Mouse (Mus musculus): ENCODE data around the gene Wdr63. TPM values are rescaled to one million over a fixed set of nuclear protein-coding genes. Genes with fewer than 3 reads are reported as not detected.
"Not testable (repeated sequence)": the region's sequence is repeated elsewhere in the genome, so short reads cannot be mapped to it uniquely, and the experiment has no call there.

Wdr63 gene
- polyA plus RNA-seq, 1 experiment from 2014 or later, result 0.74 TPM

DNA sequence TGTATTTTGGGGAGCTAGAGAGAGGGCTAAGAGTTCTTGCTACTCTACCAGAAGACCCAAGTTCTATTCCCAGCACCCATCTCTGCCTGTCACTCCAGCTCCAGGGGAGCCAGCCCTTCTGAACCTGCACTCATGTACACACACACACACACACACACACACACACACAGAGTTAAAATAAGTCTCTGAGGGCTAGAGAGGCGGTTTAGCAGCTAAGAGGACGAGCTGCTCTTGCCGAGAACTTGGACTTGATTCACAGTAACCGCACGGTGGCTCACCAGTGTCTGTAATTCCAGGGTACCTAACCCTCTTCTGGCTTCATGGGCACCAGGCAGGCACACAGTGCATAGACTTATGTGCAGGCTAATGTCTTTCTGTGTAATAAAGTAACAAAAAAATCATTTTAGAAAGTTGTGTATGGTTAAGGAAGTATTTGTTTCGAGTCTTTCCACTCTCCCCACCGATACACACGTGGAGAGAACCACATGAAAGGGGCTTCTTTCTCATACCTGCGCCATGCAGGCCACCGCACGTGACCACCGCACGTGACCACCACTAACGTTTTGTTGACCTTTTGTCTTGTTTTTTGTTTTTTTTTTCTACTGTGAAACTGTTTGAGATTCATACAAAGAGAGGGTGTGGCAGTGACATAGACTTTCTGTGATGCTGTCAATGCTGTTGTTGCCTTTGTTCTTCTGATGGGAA, 103.4 kb downstream of the Wdr63 start:
- Histone ChIP-seq H3K27me3 (ENCODE audit: control insufficient read depth, insufficient read depth, low read length) (no peaks in the 10 kb centered on the region), H3K4me1 (ENCODE audit: control insufficient read depth, insufficient read depth, low read length) (no peaks in the 10 kb centered on the region), H3K27ac (ENCODE audit: low read length) (no peak overlapping the region), H3K9me3 (replicated peaks; ENCODE audit: control insufficient read depth, low read length) (no peaks in the 10 kb centered on the region), H3K4me3 (ENCODE audit: low read length) (no peak overlapping the region), H3K36me3 (ENCODE audit: control insufficient read depth, insufficient read depth) (peaks cover 34% of the 10 kb centered on the region), H3K9ac (ENCODE audit: low read length) (no peak overlapping the region), H3K4me2 (ENCODE audit: low read depth, low read length) (no peak overlapping the region)
- 86% methylated on average over 14 of the region's 14 CpGs for WGBS
- ATAC-seq (replicated peaks; ENCODE audit: extremely low read depth, insufficient read depth, low FRiP score), result no peak

DNA sequence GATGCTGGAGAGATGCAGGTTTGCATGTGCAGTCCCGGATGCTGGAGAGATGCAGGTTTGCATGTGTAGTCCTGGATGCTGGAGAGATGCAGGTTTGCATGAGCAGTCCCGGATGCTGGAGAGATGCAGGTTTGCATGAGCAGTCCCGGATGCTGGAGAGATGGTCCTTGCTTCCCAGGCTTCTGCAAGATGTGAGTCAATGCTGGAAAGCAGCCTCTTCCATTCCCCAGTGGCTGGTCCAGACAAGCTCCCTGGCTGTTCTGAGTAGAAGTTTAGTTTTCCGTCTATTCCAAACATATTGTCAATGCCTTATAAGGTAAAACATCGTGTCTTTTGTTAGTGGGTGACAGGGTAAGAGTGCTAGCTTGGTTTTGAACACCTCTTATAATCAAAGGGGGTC, 111.4 kb downstream of the Wdr63 start:
- not testable (repeated sequence) for H3K27me3 ChIP-seq (ENCODE audit: control insufficient read depth, insufficient read depth, low read length); H3K4me3 ChIP-seq (ENCODE audit: low read length); H3K9ac ChIP-seq (ENCODE audit: low read length); H3K4me2 ChIP-seq (ENCODE audit: low read depth, low read length); ATAC-seq (replicated peaks; ENCODE audit: extremely low read depth, insufficient read depth, low FRiP score); H3K27ac ChIP-seq (ENCODE audit: low read length); H3K9me3 ChIP-seq (replicated peaks; ENCODE audit: control insufficient read depth, low read length)
- 74% methylated on average over 5 of the region's 5 CpGs for WGBS
- peaks cover 21% of the 10 kb centered on the region for H3K36me3 ChIP-seq (ENCODE audit: control insufficient read depth, insufficient read depth)
- peaks cover 25% of the 10 kb centered on the region for H3K4me1 ChIP-seq (ENCODE audit: control insufficient read depth, insufficient read depth, low read length)

DNA sequence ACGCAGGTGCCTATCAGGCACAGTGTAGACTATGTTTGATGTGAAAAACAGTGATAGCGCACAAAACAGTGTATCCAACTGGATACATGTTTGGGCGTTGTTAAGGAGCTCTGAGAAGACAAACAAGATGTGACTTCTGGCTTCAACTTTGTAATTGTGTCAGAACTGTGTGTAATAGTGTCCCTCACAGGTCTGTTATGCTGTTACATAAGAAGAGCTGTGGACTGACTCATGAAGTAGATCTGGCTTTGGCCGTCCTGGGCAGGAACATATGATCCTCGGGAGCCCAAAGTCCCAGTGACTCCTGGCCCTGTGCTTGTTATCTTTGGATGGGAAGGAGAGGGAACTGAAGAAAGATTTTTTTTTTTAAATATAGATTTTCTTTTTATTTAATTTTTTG, 112.4 kb downstream of the Wdr63 start:
- Histone ChIP-seq H3K9me3 (replicated peaks; ENCODE audit: control insufficient read depth, low read length) (no peaks in the 10 kb centered on the region), H3K9ac (ENCODE audit: low read length) (no peak overlapping the region), H3K36me3 (ENCODE audit: control insufficient read depth, insufficient read depth) (peaks cover 14% of the 10 kb centered on the region), H3K27ac (ENCODE audit: low read length) (no peak overlapping the region), H3K4me1 (ENCODE audit: control insufficient read depth, insufficient read depth, low read length) (peaks cover 25% of the 10 kb centered on the region), H3K4me3 (ENCODE audit: low read length) (no peak overlapping the region), H3K27me3 (ENCODE audit: control insufficient read depth, insufficient read depth, low read length) (no peaks in the 10 kb centered on the region), H3K4me2 (ENCODE audit: low read depth, low read length) (no peak overlapping the region)
- no peak for ATAC-seq (replicated peaks; ENCODE audit: extremely low read depth, insufficient read depth, low FRiP score)
- 65% methylated on average over 5 of the region's 5 CpGs for WGBS

DNA sequence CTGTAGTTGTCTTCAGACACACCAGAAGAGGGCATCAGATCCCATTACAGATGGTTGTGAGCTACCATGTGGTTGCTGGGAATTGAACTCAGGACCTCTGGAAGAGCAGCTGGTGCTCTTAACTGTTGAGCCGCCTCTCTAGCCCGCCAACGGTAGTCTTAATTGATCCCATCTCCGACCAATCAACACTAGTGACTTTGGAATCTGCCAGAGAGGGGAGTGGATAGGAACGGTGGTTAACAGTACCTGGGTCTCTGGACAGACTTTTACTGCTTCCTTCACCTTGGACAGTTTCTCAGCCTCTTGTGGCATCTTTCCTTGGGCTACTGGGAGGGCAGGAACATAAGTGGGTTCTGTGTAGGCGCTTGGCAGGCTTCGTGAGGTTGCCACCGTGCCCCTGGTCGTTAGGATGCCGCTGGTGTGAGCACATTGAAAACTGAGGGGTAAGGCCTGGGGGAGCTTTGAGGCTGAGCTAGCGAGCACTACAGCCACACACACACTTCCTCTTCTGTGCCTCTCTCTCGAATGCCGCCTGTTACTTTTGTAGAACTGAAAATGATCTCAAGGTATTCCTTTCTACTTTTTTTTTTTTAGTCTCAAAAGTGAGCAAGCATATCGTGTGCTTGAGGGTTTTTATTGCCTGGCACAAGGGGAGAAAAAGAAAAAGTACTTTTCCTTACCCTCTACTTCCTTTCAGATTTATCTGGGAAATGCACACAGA, 114.3 kb downstream of the Wdr63 start:
- no peak for ATAC-seq (replicated peaks; ENCODE audit: extremely low read depth, insufficient read depth, low FRiP score)
- Histone ChIP-seq H3K9me3 (replicated peaks; ENCODE audit: control insufficient read depth, low read length) (no peaks in the 10 kb centered on the region), H3K9ac (ENCODE audit: low read length) (no peak overlapping the region), H3K4me2 (ENCODE audit: low read depth, low read length) (peak overlapping the region; percentile 64), H3K4me1 (ENCODE audit: control insufficient read depth, insufficient read depth, low read length) (peaks cover 25% of the 10 kb centered on the region), H3K4me3 (ENCODE audit: low read length) (peak overlapping the region; percentile 10; the same call in 1 of the 2 replicates), H3K27ac (ENCODE audit: low read length) (peak overlapping the region; percentile 69; the same call in 1 of the 2 replicates), H3K36me3 (ENCODE audit: control insufficient read depth, insufficient read depth) (peaks cover 5% of the 10 kb centered on the region), H3K27me3 (ENCODE audit: control insufficient read depth, insufficient read depth, low read length) (no peaks in the 10 kb centered on the region)
- WGBS, result 65% methylated on average over 14 of the region's 14 CpGs

DNA sequence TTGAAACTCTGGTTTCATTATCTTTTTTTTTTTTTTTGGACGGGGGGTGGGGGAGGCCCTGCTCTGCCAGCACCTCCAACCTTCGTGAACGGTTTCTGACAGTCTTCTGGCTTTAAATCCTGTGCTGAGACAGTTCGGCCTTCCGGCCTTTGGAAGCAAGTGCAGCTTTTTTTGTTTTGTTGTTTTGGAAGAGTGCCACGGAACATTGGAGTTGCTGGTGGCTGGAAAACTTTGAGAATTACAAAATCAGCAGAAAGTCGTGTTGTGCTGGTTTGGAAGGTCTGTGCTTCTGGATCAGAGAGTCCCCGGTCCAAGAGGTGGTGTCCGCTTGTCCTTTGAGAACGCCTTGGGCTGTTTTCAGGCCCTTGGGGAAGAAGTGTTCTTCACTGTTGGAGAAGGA, 115.1 kb downstream of the Wdr63 start:
- ATAC-seq (replicated peaks; ENCODE audit: extremely low read depth, insufficient read depth, low FRiP score), result no peak
- no peaks in the 10 kb centered on the region for H3K9me3 ChIP-seq (replicated peaks; ENCODE audit: control insufficient read depth, low read length)
- H3K27me3 ChIP-seq (ENCODE audit: control insufficient read depth, insufficient read depth, low read length), result no peaks in the 10 kb centered on the region
- H3K9ac ChIP-seq (ENCODE audit: low read length), result peak overlapping the region; percentile 34
- H3K4me3 ChIP-seq (ENCODE audit: low read length), result peak overlapping the region; percentile 55
- 38% methylated on average over 10 of the region's 10 CpGs for WGBS
- H3K4me2 ChIP-seq (ENCODE audit: low read depth, low read length), result peak overlapping the region; percentile 64
- peak overlapping the region; percentile 69 for H3K27ac ChIP-seq (ENCODE audit: low read length)
- H3K4me1 ChIP-seq (ENCODE audit: control insufficient read depth, insufficient read depth, low read length), result peaks cover 25% of the 10 kb centered on the region
- H3K36me3 ChIP-seq (ENCODE audit: control insufficient read depth, insufficient read depth), result no peaks in the 10 kb centered on the region

DNA sequence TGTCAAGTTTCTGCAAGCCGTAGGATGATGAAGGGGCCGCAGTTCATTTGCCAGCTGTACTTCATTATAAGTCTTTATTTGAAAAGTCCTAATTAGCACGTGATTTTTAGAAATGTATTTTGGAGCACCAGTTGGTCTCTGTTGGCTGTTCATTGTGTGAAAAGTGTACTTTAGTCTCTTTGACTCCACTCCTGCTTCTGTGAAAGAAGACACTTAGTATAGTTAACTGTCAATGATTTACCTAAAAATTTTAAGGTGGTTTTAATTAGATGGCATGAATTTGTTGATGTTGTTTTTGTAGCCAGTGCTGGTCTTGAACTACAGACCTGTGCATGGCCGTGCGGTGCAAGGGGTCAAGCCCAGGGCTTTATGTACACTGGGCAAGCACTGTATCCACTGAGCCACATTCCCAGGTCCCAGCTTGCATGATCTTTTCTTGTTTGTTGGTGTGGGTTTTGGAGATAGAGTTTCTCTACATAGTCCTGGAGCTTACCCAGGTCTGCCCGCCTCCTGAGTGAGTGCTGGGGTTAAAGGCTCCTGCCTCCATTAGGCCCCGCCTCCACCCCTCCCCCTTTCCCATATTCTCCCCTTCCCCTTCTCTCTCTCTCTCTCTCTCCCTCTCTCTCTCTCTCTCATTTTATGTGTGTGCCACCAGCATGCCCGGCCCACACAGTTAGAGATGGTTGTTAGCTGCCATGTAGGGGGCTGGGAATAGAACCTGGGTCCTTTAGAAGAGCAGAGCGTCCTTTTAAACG, 115.8 kb downstream of the Wdr63 start:
- ATAC-seq (replicated peaks; ENCODE audit: extremely low read depth, insufficient read depth, low FRiP score), result no peak
- 66% methylated on average over 10 of the region's 10 CpGs for WGBS

DNA sequence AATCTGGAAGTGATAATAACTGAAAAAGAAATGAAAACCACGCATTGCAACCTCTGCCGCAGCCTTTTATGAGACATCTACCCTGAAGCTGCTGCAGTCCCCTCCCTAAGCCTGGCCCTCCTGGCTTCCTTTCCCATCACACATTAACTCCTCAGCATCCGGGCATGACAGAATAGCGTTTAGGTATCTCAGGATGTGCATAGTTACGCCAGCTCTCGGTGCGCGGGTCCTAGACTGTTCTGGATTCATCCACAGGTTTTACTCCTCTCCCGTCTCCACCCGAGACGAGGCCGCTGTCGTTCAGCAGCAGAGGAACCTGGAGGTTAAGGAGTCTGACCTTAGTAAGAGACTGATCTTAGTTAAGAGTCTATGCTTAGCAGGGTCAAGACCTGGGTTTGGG, 116.8 kb downstream of the Wdr63 start:
- H3K9me3 ChIP-seq (replicated peaks; ENCODE audit: control insufficient read depth, low read length), result no peaks in the 10 kb centered on the region
- no peaks in the 10 kb centered on the region for H3K36me3 ChIP-seq (ENCODE audit: control insufficient read depth, insufficient read depth)
- H3K27ac ChIP-seq (ENCODE audit: low read length), result peak overlapping the region; percentile 41
- peak overlapping the region; percentile 64 for H3K4me2 ChIP-seq (ENCODE audit: low read depth, low read length)
- H3K9ac ChIP-seq (ENCODE audit: low read length), result peak overlapping the region; percentile 63
- 53% methylated on average over 13 of the region's 13 CpGs for WGBS
- H3K4me1 ChIP-seq (ENCODE audit: control insufficient read depth, insufficient read depth, low read length), result peaks cover 33% of the 10 kb centered on the region
- H3K27me3 ChIP-seq (ENCODE audit: control insufficient read depth, insufficient read depth, low read length), result no peaks in the 10 kb centered on the region
- peak overlapping the region; percentile 55 for H3K4me3 ChIP-seq (ENCODE audit: low read length)
- no peak for ATAC-seq (replicated peaks; ENCODE audit: extremely low read depth, insufficient read depth, low FRiP score)

More for the DNA sequence above, 115.8 kb downstream of the Wdr63 start:
- Histone ChIP-seq H3K4me3 (ENCODE audit: low read length) (peak overlapping the region; percentile 55), H3K9ac (ENCODE audit: low read length) (peak overlapping the region; percentile 63), H3K4me1 (ENCODE audit: control insufficient read depth, insufficient read depth, low read length) (peaks cover 25% of the 10 kb centered on the region), H3K27me3 (ENCODE audit: control insufficient read depth, insufficient read depth, low read length) (no peaks in the 10 kb centered on the region), H3K9me3 (replicated peaks; ENCODE audit: control insufficient read depth, low read length) (no peaks in the 10 kb centered on the region), H3K4me2 (ENCODE audit: low read depth, low read length) (peak overlapping the region; percentile 64), H3K36me3 (ENCODE audit: control insufficient read depth, insufficient read depth) (no peaks in the 10 kb centered on the region), H3K27ac (ENCODE audit: low read length) (peak overlapping the region; percentile 69)

Measured in heart, embryonic 16.5 days (tissue).